ENCODE assay signal across 45 mouse cellular contexts in genomic region chr2:155923143-155923542, GRCm38 (mm10). TPM values are rescaled to one million over a fixed set of nuclear protein-coding genes. Genes with fewer than 3 reads are reported as not detected.
"Had no signal": no experiment of that assay in that cellular context is flagged by ENCODE, and none has a peak within 500 bp of the region (broad histone marks: within the 10 kb centered on the region; RNA-seq: fewer than 3 reads in every experiment).

No protein-coding gene starts in this region.

- H3K4me3 ChIP-seq: left cerebral cortex, adult 2 months; limb, embryonic 10.5 days; limb, embryonic 12.5 days; limb, embryonic 13.5 days; limb, embryonic 15.5 days; liver, embryonic 13.5 days; liver, embryonic 15.5 days; lung, embryonic 15.5 days; megakaryocyte, embryonic 14.5 days; midbrain, embryonic 10.5 days; midbrain, embryonic 12.5 days; midbrain, embryonic 13.5 days; midbrain, embryonic 15.5 days; myocyte; neural tube, embryonic 12.5 days; neural tube, embryonic 13.5 days had no signal

- H3K4me1 ChIP-seq: limb, embryonic 10.5 days; limb, embryonic 12.5 days; limb, embryonic 15.5 days; lung, embryonic 15.5 days; midbrain, embryonic 10.5 days; midbrain, embryonic 12.5 days; neural tube, embryonic 12.5 days had no signal

- DNase-seq: left cerebral cortex, postnatal 4 days; liver; liver, embryonic 13.5 days; liver, postnatal 0 days; lung, adult 18-20 months; lung, adult 2 months; lung, embryonic 14.5 days; lung, postnatal 10 days; lung, postnatal 14 days; lung, postnatal 36 days; lung, postnatal 4 days; midbrain, embryonic 14.5 days had no signal

- H3K27ac ChIP-seq: left cerebral cortex, adult 2 months; limb, embryonic 10.5 days; limb, embryonic 12.5 days; limb, embryonic 13.5 days; limb, embryonic 15.5 days; liver, embryonic 13.5 days; liver, embryonic 14.5 days; liver, embryonic 15.5 days; lung, embryonic 15.5 days; macrophage; midbrain, embryonic 10.5 days; midbrain, embryonic 12.5 days; midbrain, embryonic 13.5 days; midbrain, embryonic 15.5 days; neural tube, embryonic 12.5 days; neural tube, embryonic 13.5 days had no signal

- H3K9me3 ChIP-seq: limb, embryonic 10.5 days; limb, embryonic 13.5 days; limb, embryonic 15.5 days; liver, embryonic 13.5 days; liver, embryonic 15.5 days; lung, embryonic 15.5 days; megakaryocyte, embryonic 14.5 days; midbrain, embryonic 10.5 days; midbrain, embryonic 12.5 days; midbrain, embryonic 13.5 days; midbrain, embryonic 15.5 days; neural tube, embryonic 12.5 days; neural tube, embryonic 13.5 days had no signal

- H3K4me2 ChIP-seq: limb, embryonic 12.5 days; limb, embryonic 13.5 days; limb, embryonic 15.5 days; liver, embryonic 11.5 days; liver, embryonic 13.5 days; liver, embryonic 15.5 days; lung, embryonic 14.5 days; lung, embryonic 15.5 days; midbrain, embryonic 11.5 days; midbrain, embryonic 12.5 days; midbrain, embryonic 13.5 days; midbrain, embryonic 15.5 days; neural tube, embryonic 12.5 days; neural tube, embryonic 13.5 days had no signal

- H3K9ac ChIP-seq: limb, embryonic 12.5 days; limb, embryonic 13.5 days; limb, embryonic 15.5 days; liver, embryonic 13.5 days; liver, embryonic 14.5 days; liver, embryonic 15.5 days; liver, postnatal 0 days; lung, embryonic 14.5 days; lung, embryonic 15.5 days; midbrain, embryonic 12.5 days; midbrain, embryonic 13.5 days; midbrain, embryonic 15.5 days; neural tube, embryonic 12.5 days; neural tube, embryonic 13.5 days had no signal

- H3K27me3 ChIP-seq: limb, embryonic 12.5 days; limb, embryonic 13.5 days; limb, embryonic 15.5 days; liver, embryonic 13.5 days; liver, embryonic 15.5 days; lung, embryonic 15.5 days; megakaryocyte, embryonic 14.5 days; midbrain, embryonic 12.5 days; midbrain, embryonic 13.5 days; midbrain, embryonic 15.5 days; neural tube, embryonic 12.5 days; neural tube, embryonic 13.5 days had no signal

- ATAC-seq: liver, postnatal 0 days; lung, postnatal 0 days; midbrain, embryonic 13.5 days; midbrain, embryonic 15.5 days; midbrain, embryonic 16.5 days had no signal

RNA-seq across cellular contexts. Expression of gene Gm15557, which starts 17.4 kb away (rescaled TPM):
- total RNA-seq: left cerebral cortex, adult 2 months; left cerebral cortex, adult 8-10 months; left cerebral cortex, postnatal 10 days; left cerebral cortex, postnatal 14 days; left cerebral cortex, postnatal 25 days; left cerebral cortex, postnatal 4 days; liver, adult 2 months; megakaryocyte progenitor cell, adult 5-6 weeks; megakaryocyte-erythroid progenitor cell, adult 5-6 weeks; midbrain, postnatal 0 days; monocyte, adult 5-6 weeks had no signal
- polyA plus RNA-seq: liver, adult 2 months; liver, embryonic 11.5 days; liver, embryonic 13.5 days; liver, embryonic 14.5 days; liver, embryonic 15.5 days; liver, embryonic 16.5 days; liver, postnatal 0 days; lung, adult 2 months; lung, embryonic 14.5 days; lung, embryonic 15.5 days; lung, embryonic 16.5 days; lung, postnatal 0 days; macrophage; midbrain, embryonic 11.5 days; midbrain, embryonic 12.5 days; midbrain, embryonic 13.5 days; midbrain, embryonic 14.5 days; midbrain, embryonic 15.5 days; midbrain, embryonic 16.5 days; midbrain, postnatal 0 days; neural tube, embryonic 11.5 days; neural tube, embryonic 12.5 days; neural tube, embryonic 13.5 days had no signal

RNA-seq across cellular contexts. Expression of gene Gdf5, which starts 22.0 kb away (rescaled TPM):
- total RNA-seq: liver, adult 2 months; megakaryocyte progenitor cell, adult 5-6 weeks; megakaryocyte-erythroid progenitor cell, adult 5-6 weeks; monocyte, adult 5-6 weeks had no signal
- polyA plus RNA-seq: liver, adult 2 months; liver, embryonic 13.5 days; liver, embryonic 15.5 days; liver, embryonic 16.5 days; liver, postnatal 0 days; macrophage had no signal
